In the genomic region with DNA sequence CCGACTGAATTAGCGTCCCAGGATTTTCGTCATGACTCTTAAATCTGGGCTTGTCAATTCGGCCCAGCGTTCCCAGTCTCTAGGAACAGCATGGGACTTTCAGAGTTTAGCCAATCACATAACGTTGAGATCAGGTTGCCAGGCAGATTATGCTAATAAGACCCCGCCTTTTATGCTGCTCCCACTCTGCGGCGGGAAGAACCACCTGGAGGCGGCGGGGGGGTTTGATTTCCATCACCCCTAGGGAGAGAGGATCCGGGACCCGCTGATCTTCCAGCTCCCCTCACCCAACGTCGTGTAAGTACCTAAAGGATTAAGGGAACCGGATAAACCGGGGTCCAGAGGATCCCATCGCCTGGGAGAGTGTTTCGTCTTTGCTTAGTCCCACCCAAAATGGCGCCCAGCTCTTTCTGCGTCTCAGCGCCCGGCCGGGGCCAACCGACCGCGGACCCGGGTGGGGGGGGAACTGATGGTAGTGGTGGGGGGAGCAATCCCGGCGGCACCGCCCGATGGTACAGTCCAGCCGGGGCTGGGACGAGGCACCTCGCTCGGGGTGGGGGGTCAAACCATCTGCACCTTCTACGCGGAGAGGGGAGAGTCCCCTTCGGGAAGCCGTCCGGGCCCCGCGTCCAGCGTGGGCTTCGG, we compare ENCODE assay signal across 8 mouse cellular contexts. TPM values are rescaled to one million over a fixed set of nuclear protein-coding genes. Genes with fewer than 3 reads are reported as not detected.
DNase-seq lines count a peak whose midpoint lies in the region; ATAC-seq lines count a peak whose summit lies in the region.

A gene (plus strand): TSS at position 173 of the 645 bp plus-strand sequence.

- peak; percentile 96 for DNase-seq in ZHBTc4 (ENCODE audit: low read depth, low spot score)
- DNase-seq in gastrocnemius, adult 8-10 months (ENCODE audit: low spot score in 2 of 2): peak; percentile 92 to 93
- peak; percentile 100 for DNase-seq in hindlimb bud, embryonic 11.5 days (ENCODE audit: extremely low spot score, low read depth, low spot score)
- DNase-seq in left cerebral cortex, adult 8-10 months (ENCODE audit: low spot score in 2 of 2): peak; percentile 91 to 97
- DNase-seq in right cerebral cortex, postnatal 14 days: peak; percentile 95
- peak; percentile 93 to 94 for DNase-seq in urinary bladder, postnatal 36 days (ENCODE audit: low spot score in 2 of 2)

- ATAC-seq in common myeloid progenitor, adult 5-6 weeks (replicated peaks; ENCODE audit: low read depth, poor library complexity, severe bottlenecking): peak; percentile 79
- peak; percentile 73 for ATAC-seq in megakaryocyte progenitor cell, adult 5-6 weeks (replicated peaks; ENCODE audit: poor library complexity)

RNA-seq across cellular contexts. Expression of the gene that starts here (rescaled TPM):
- total RNA-seq in common myeloid progenitor, adult 5-6 weeks (2017): 9.4 and 11.4 TPM in 2 replicates
- 1 to 10 TPM; 3.7 to 5.1 (median 3.7) TPM for total RNA-seq in gastrocnemius, adult 8-10 months (2022)
- 10 to 100 TPM; 16.5 to 20.0 (median 17.2) TPM for total RNA-seq in left cerebral cortex, adult 8-10 months (2022)
- total RNA-seq in megakaryocyte progenitor cell, adult 5-6 weeks (2015): 8.9 and 11.7 TPM in 2 replicates
- 9.2 and 10.6 TPM in 2 replicates for total RNA-seq in megakaryocyte progenitor cell, adult 5-6 weeks (2017)

Comparison
In these comparisons a context has a peak if more than half of its experiments do, and no peak if none do; other contexts are left out.
1. Peak in every context shown above with its lines: DNase-seq and ATAC-seq.